Mouse (Mus musculus): Measurements from ENCODE around the gene Pdzd2.

- TF ChIP-seq CTCF (IDR thresholded peaks at IDR 0.05) (no peak), EP300 (IDR thresholded peaks at IDR 0.05) (no peak)
Observed at GRCm38 (mm10) chr15:12394758-12395157, 345.0 kb downstream of the Pdzd2 start.
